Mouse (Mus musculus) heart, adult 11 months (tissue): ENCODE measurements around the gene Cyfip1.

ENCODE experiments used
- DNase-seq: peaks from one replicate; pipeline ENCODE4 v3.0.0; 2022

The Cyfip1 gene

DNA sequence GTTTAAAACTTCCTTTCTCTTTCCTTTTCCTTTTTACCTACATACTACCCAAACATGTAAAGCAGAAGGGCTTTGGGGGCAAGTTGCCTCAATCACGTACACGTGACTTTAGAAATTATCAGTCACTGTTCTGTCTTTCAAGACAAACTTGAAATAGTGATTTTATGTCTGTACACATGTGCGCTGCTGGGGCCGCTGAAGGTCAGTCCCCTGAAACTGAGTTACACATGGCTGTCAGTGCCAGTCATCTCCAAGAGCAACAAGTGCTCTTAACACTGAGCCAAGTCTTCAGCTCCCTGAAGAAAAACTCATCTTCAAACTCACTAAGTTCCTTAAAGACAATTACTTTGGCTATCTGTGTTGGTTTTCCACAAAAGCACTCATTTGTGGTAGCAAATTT, 116.4 kb downstream of the Cyfip1 start:
- DNase-seq: peak; percentile 44

DNA sequence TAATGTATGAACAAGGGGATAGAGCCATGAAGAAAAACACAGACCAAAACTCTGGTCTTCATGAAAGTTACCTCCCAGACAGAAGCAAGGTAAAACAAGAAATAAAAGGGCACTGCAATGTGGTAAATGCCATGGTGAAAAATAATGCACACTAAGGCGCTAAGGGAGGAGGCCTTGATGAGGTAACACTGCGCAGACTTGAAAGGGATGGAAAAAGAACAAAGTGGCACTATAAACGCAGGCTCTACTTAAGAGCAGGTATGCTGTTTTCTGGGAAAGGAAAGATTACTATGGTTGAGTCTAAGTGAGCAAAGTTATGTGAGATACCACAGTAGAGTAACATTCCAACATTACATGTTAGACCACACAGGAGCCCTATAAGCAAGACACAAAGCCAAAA, 118.3 kb downstream of the Cyfip1 start:
- DNase-seq: peak; percentile 2

DNA sequence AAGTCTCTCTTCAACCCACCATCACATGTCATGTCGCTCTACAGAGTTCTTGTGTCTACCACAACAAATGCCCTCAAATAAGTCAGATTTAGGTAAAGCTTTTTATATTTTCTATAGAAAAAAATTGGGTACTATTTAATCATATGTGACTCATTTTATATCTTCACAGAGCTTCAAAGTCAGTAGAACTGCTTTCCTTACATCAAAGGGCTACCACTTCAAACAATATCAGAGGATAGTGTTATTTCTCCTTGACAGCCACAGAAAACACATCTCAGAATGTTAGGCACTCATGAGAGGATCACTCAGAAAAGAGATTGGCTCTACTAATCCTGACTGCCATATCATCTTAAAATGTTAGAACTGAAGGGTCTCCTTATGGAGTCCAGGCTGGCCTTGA, 119.0 kb downstream of the Cyfip1 start:
- no peak for DNase-seq

DNA sequence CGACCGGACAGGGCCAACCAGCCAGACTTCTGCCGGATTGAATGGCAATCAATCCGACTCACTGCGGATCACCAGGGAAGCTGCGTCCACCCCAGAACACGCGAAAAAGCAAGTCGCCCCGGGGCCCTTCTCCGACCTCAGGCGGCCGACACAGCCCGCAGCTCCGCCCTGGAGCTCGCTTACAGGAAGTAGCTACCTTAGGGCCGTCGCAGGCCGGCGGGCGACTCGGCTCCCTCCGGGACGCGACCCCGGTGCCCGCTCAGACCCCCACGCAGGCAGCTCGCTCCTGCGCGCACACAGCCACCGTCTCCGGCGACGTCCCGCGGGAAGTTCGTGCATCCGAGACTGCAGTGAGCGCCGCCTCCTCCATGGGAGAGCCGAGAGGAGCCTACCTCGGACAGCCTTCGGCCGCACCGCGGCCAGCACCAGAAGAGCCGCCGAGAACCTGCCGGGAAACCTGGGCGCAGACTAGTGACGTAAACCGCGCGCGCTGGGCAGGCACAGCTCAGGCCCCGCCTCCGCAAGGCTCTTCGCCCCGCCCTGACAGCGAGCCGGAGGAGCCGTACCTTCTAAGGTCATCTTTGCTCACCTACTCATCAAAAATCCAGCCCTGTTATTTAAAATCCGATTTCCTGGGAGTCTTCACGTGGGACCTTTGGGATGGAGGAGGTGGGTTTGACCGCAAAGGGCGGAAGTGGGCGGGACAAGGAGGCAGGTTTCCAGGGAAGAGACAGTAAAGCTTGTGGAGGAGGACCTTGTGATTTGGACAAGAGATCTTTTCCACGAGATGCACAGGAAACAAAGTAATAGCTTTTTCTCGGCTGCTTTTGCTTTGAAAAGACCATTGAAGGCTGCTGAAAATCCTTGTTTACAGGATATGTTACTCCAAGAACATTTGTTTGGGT, 120.7 kb downstream of the Cyfip1 start, which contains the start of gene Nipa2:
Gene Nipa2 (minus strand): TSS at position 473 of the 905 bp plus-strand sequence.
- peak; percentile 98 for DNase-seq

DNA sequence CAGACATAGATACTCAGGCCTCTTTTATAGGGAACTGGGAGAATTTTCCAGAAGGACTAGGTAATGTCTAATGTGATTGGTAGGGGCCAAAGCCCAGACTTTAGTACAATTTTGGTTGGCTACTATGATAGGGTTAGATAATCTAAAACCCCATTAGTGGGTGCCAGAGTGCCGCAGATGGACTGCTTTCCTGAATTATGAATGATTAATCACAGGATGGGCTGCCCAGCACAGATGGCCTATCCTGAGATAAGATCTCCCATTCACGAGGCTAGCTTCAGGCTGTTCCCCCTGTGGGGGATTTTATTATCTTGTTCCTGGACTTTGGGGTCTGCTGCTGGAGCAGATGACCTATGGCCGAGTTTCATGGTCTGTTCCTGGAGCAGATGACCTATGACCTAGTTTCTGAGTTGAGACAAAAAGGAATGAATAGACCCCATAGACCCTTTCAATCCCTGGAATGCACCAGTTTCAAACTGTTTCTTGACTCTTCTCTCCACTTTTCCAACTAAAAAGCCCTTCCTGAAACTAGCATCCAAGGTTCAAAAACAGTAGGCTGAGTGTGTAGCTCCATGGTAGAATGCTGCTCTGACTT, 125.4 kb downstream of the Cyfip1 start:
- peak; percentile 62 for DNase-seq

DNA sequence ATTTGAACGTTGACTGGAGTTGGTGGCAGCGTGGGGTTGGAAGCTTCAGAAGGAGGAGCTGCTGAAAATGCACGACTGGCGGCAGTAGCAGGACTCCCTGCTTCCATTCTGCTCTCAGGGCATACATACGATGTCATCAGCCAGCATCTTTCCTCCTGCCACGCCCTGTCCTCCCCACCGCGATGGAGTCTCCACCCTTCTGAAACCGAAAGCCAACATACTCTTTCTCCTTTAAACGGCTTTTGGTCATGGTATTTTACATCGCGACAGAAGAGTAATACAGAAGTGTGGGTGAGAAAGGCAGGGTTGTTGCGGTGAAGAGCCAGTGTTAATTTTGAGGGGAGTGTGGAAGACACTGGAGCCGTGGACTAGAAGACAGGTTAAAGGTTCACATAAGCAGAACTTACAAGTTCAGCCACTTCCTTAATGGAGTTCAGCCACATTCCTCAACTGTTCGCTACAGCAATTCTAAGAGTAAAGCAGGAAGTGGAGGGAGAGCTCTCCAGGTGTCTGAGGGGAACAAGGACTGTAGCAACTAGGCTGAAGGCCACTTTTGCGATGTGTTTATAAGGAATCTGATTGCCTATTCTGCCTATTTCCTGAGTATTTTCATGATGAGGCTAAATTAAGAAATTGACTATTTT, 126.8 kb downstream of the Cyfip1 start:
- DNase-seq: peak; percentile 92

DNA sequence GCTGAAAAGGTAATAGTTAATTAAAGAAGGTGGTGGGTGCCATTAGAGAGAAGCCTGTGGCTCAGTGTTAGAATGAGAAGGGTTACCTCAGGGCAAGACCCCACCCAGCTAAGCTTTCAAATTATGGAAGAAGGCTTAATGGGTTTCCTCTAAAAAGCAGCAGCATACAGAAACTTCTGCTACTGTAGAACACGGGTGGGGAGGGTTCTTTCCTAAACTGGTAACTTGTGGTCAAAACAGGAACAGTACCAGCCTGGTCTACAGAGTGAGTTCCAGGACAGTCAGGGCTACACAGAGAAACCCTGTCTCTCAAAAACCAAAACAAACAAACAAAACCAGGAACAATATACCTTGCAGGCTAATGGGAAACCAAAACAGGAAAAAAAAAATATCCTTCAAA, 127.9 kb downstream of the Cyfip1 start:
- DNase-seq: peak; percentile 84

DNA sequence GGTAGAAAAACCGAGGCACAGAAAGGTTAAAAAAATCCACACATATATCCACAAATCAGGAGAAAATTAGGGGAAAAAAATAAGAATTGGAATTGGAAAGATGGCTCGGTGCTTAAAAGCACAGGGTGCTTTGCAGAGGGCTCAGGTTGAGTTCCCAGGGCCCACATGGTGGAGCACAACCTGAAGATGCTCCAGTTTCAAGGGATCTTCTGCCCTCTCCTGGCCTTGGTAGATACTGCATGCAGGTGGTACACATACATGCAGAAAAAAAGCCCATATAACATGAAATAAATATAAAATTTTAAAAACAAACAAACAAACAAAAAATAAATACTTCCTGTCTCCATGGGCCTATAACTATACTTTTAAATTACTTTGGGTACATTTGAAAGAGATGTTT, 132.9 kb downstream of the Cyfip1 start:
- peak; percentile 43 for DNase-seq

DNA sequence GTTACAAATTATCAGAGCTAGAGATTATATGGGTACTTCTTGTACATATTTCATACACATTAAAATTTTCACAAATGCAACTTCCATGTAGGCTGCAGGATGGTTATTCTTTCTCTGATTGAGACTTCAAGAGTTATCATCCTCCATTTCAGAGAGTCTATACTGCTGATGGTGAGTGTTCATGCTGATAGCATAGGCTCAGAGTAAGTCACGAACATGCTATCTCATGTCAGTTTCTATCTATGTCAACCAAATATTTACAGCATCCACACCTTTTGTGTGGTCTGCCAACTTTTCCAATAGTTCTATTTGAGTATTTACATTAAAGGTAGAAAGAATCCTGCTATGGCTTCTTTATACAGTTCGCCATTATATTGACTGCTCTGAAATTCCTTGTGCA, 140.0 kb downstream of the Cyfip1 start:
- DNase-seq: no peak
